Mouse (Mus musculus): ENCODE data around the gene Sppl3.
"Not testable (repeated sequence)": the region's sequence is repeated elsewhere in the genome, so short reads cannot be mapped to it uniquely, and the experiment has no call there.

The Sppl3 gene

DNA sequence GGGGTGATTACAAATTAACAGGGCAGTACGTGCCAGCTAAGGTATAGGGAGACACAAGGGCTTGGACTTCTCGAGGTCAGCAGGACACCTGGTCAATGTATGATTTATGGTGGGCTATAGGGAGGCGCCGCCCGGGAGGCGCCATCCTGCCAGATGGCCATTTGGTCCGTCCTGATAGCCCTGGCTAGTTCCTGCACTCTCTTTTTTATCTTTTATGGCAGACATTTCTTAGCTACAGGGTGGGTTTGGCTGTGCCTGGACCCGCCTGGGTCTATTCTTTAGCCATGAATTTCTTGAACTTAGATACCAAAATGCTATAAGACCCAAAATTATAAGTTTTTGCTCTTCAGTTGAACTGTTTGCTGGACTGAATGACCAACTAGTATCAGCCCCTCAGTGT, 62.4 kb downstream of the Sppl3 start:
- DNase-seq (ENCODE audit: low read depth, low spot score): not testable (repeated sequence)

- DNase-seq (ENCODE audit: low read depth, low spot score): no peak
Observed at GRCm38 (mm10) chr5:115074749-115075148, 63.8 kb downstream of the Sppl3 start.

DNA sequence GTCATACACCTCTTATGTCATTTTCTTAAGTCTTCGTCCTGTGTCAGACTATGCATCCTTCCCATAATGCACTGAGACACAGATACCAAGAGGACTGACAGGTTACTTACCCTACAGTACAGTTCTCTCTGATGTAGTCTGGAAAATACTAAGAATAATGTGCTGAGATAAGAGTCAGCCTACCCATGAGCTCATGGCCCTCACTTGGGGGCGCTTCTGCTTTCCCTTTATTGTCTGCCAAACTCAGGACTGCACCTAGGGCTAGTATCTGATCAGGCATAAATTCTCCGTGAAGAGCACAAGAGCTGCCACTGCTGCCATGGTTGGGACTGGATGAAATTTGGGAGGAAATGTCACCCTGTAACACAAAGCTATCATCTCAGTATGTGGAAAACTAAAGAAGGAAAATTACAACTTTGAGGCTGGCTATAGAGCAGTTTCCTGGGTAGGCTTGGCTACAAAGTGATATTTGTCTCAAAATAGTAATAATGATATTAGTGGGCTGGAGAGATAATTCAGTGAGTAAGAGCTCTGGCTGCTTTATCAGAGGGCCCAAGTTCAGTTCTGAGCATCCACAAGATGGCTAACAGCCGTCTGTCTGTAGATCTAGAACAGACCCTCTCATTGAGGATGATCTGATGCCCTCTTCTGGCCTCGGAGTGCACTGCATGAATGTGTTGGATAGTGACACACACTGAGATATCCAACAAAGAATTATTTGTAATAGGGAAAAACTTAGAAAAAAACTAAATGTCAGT, 65.4 kb downstream of the Sppl3 start:
- DNase-seq (ENCODE audit: low read depth, low spot score): peak; percentile 80

GRCm38 (mm10) chr5:115081636-115082035, 70.7 kb downstream of the Sppl3 start:
- DNase-seq (ENCODE audit: low read depth, low spot score): no peak

DNA sequence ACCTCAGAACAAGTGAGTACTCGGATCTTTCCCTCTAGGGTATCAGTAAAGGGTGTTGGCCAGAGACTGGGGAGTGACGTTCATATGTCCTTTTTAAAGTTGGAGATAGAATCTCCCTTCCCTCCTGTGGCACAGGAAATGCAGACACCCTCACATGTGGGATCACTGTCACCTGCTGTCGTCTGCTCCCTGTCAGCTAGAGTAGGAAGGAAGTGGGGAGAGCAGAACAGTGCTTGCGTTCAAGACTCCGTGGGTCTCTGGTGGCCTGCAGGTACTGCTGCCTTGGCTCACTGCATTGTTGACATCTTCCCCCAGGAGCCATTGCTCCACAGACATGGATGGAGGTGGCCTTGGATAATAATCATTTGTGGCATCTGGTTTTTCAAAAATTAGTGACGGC, 72.6 kb downstream of the Sppl3 start:
- no peak for DNase-seq (ENCODE audit: low read depth, low spot score)

- no peak for DNase-seq (ENCODE audit: low read depth, low spot score)
Observed at GRCm38 (mm10) chr5:115085675-115086074, 74.7 kb downstream of the Sppl3 start.

DNA sequence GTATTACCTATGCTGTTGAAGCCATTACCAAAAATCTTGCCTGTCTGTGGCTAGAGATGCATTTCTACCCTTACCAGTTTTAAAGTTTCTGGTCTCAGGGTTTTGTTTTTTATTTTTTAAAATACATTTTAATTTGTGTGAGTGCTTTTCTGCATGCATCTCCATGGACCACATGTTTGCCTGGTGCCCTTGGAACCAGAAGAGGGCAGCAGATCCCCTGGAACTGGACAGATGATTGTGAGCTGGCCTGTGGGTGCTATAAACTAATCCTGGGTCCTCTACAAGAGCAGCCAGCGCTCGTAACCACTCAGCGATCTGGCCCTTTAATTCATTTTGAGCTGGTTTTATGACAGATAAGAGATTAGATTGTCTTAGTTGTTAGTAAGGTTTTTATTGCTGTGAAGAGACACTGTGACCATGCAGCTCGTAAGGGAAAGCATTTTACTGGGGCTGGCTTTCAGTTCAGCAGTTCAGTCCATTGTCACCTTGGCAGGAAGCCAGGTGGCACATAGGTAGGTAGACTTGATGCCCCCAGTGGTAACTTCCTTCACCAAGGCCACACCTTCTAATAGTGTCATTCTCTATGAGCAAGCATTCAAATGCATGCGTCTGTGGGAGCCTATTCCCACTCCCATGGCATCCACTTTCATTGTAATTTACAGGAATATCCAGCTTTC, 78.8 kb downstream of the Sppl3 start:
- DNase-seq (ENCODE audit: low read depth, low spot score): no peak

DNA sequence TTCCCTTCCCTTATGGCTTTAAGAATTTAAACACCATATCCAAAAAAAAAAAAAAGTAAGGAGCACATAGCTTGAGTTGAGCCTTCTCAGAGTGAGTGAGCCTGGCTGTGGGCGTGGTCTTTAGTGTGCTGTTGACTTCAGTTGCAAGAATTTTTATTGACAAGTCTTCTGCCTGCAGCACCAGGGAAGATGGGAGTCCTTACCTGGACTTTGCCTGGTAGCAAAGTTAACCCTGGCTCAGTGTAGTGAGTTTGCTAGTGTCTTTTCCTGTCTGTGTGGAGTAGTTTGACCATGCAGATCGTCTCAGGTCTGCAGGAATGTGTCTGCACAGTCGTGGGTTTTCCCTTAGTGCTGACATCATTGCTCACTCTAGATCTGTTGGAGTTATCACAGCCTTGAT, 80.1 kb downstream of the Sppl3 start:
- peak; percentile 47 for DNase-seq (ENCODE audit: low read depth, low spot score)

- DNase-seq (ENCODE audit: low read depth, low spot score): peak; percentile 60
Observed at GRCm38 (mm10) chr5:115091776-115092175, 80.8 kb downstream of the Sppl3 start.

DNA sequence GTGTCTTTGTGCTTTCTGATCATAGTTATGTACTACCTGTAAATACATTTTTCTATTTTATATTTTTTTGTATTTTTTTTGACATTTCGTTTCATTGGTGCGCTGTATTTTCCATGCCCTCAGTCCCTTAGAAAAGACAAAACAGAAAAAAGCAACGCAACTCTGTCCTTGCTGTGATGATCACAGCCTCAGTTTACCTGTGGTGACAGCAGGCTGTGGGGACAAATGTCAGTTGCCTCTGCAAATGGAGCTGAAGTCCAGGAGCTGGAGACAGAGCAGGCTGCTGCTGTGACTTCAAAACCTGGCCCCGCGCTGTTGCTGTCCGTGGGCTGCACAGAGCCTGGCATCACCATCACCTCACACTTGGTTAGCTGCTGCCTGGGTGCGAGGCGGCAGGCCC, 87.3 kb downstream of the Sppl3 start, which contains the start of gene Gm10401:
Gene Gm10401 (minus strand): TSS at position 101 of the 400 bp plus-strand sequence.
- no peak for DNase-seq (ENCODE audit: low read depth, low spot score)

DNA sequence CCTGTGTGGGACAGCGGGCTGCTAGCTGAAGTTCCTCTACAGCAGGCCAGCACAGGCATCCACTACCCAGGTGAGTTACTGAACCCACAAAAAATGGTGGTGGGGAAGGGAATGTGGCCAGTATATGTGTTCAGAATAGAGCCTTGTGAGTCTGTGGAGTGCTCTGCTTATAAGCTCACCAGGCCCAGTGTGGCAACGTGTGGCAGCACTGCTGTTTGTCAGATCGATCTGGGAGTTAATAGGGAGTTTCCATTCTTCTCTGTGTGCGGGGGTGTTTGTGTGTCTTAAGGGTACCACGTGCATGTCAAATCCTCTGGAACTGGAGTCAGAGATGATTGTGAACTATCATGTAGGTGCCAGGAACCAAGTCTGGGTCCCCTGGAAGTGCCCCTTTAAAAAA, 88.6 kb downstream of the Sppl3 start:
- DNase-seq (ENCODE audit: low read depth, low spot score): no peak

DNA sequence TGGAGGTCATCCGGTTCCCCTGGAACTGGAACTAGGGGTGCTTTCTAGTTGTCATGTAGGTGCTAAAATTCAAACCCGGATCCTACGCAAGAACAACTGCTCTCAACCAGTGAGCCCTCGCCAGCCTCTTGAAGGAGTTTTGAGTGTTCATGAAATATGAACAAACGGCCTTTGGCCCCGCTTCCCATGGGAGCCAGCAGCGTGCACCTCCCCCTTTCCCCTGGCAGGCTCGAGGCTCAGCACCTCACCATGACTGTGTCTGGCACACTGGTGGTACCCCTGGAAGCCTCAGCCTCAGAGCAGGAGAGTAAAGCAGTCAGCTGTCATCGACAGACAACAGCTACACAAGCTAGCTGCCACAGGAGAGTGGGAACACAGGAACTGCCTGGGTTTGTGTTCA, 89.1 kb downstream of the Sppl3 start:
- DNase-seq (ENCODE audit: low read depth, low spot score): no peak

- no peak for DNase-seq (ENCODE audit: low read depth, low spot score)
Observed at GRCm38 (mm10) chr5:115100473-115100872, 89.5 kb downstream of the Sppl3 start.

DNA sequence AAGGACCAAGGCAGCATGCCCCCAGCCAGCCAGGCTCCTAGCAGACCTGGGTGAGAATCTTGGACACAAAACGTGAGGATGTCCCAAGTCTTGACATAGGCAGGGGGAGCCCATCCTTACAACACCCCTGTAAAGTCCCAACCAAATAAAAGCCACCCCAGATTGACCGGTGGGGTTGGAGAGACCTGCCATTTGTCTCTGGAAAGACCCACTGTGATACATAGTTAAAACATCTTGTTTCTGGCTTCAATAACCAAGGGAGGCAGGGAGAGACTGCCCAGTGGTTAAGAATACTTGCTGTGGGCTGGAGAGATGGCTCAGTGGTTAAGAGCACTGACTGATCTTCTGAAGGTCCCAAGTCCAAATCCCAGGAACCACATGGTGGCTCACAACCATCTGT, 91.3 kb downstream of the Sppl3 start:
- DNase-seq (ENCODE audit: low read depth, low spot score): no peak

DNA sequence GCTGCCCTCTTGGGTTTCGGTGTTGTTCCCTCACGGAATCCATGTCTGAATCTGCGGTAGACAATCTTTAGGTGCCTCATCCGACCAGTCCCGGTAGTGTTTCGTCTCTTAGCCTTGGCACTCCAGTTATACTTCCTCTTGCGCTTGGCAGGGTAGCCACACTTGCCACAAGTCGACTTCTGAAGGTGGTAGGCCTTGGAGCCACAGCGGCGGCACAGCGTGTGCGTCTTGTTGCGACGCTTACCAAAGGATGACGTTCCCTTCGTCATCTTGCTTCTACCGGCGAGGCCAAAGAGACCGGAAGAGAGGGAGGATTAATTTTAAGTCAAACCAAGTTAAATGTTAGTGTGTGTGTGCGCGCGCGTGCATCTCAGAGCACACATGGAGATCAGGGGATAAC, 92.3 kb downstream of the Sppl3 start:
- not testable (repeated sequence) for DNase-seq (ENCODE audit: low read depth, low spot score)

DNA sequence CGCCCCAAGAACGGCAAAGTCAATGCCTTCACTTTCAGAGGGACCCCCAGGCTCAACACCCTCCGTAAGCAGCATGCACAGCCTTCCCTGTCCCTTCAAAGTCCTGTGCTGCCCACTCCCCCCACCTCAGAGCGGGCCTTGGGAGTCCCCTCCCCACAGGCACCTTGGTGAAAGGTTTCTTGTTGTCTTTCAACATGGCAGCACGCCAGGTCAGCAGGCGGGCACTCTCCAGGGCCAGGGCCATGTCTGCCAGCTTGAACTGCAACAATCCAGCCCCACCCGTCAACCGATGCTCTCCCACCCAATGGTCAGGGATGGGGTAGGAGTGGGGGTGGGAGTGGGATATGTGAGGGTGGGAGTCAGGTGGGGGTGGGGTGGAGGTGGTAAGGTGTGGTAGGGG, 100.2 kb downstream of the Sppl3 start:
- DNase-seq (ENCODE audit: low read depth, low spot score): no peak

- no peak for DNase-seq (ENCODE audit: low read depth, low spot score)
Observed at GRCm38 (mm10) chr5:115113244-115113643, 102.3 kb downstream of the Sppl3 start.

- DNase-seq (ENCODE audit: low read depth, low spot score): no peak
Observed at GRCm38 (mm10) chr5:115114501-115114900, 103.6 kb downstream of the Sppl3 start.

GRCm38 (mm10) chr5:115116426-115116825, 105.5 kb downstream of the Sppl3 start:
- peak; percentile 70 for DNase-seq (ENCODE audit: low read depth, low spot score)

DNA sequence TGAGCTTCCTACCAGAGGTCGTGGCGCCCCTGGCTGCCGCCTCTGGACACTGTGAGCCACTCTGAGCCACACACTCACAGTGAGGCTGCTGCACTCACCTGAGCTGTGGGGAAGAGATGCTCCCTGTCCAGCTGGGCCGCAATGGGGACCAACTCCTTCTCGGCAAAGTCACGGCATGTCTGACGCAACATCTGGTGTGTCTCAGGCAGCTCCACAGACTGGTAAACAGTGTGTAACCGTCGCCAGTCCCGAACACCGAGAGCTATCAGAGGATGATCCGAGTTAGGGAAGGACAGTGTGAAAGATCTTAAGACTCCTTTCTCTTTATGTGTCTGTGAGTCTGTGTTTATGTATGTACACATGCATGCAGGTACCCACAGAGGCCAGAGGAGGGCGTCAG, 106.5 kb downstream of the Sppl3 start:
- DNase-seq (ENCODE audit: low read depth, low spot score): no peak

DNA sequence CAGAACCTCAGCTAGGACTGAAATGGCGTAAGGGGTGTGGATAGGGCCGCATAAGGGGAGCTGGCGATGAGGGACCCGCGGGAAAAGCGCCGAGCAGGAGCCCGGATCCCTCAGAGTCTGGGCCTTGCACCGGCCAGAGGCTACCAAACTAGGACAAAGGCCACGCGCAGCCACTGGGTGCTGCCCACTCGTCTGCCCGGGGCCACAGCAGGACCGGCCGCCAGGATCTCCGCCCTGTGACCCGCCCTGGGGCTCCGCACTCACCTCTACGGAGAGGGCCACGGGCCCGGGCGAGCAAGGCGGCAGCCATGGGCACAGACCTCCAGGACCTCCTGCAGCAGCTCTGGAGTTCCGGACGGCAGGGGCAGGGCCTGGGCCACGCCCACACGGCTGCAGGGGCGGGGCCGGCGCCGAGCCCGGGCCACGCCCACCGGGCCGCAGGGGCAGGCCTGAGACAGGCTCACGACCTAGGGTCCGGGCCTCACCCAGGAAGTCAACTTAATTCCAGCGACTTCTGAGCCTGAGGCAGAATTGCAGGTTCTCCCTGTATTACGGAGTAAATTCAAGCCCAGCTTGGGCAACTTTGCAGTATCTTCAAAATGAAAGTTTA, 108.1 kb downstream of the Sppl3 start, which contains the start of gene Acads:
Gene Acads (minus strand): TSS at position 386 of the 610 bp plus-strand sequence.
- DNase-seq (ENCODE audit: low read depth, low spot score): peak; percentile 89

GRCm38 (mm10) chr5:115120978-115121377, 110.0 kb downstream of the Sppl3 start:
- DNase-seq (ENCODE audit: low read depth, low spot score): no peak

- DNase-seq (ENCODE audit: low read depth, low spot score): no peak
Observed at GRCm38 (mm10) chr5:115124690-115125089, 113.8 kb downstream of the Sppl3 start.
